Mouse (Mus musculus): ENCODE results near the gene Dao. TPM values are rescaled to one million over a fixed set of nuclear protein-coding genes. Genes with fewer than 3 reads are reported as not detected.

Dao gene
- polyA plus RNA-seq, 1 experiment, result not detected

DNA sequence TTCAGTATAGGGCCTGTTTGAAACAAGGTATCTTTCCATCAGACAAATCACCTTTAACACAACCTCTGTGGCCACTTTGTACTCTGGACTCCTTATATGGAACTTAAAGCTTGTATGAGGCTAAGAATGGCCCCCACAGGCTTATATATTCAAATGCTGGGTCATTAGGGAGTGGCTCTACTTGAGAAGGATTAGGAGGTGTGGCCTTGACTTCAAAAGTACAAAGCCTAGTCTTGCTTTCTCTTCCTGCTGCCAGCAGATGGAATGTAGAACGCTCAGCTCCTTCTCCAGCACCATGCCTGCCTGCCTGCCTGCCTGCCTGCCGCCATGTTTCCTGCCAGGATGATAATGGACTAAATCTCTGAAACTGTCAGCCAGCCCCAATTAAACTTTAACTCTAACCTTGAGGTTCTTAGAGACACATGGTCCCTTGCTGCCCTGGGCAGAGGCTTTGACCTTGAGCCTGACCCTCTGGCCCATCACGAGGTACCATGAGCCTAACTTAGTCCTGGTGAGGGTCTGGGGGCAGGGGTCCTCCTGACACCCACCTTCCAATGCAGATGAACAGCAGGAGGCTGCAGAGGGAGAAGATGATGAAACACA, 28.8 kb downstream of the Dao start:
- H3K27ac ChIP-seq (ENCODE audit: insufficient read depth, low read depth, low read length), result no peak overlapping the region

GRCm38 (mm10) chr5:114034393-114034792, 30.9 kb downstream of the Dao start:
- 88% methylated on average over 7 of the region's 7 CpGs for WGBS
- Histone ChIP-seq H3K27ac (ENCODE audit: insufficient read depth, low read depth, low read length) (no peak overlapping the region), H3K4me3 (ENCODE audit: insufficient read depth, low read depth, low read length) (no peak overlapping the region), H3K4me1 (ENCODE audit: control insufficient read depth, insufficient read depth, low read length) (peaks cover 14% of the 10 kb centered on the region)
- TF ChIP-seq CTCF (IDR thresholded peaks at IDR 0.05; ENCODE audit: insufficient read depth, low read depth, low read length) (no peak), POLR2A (IDR thresholded peaks at IDR 0.05; ENCODE audit: insufficient read depth, low read depth, low read length) (no peak)

More for the DNA sequence above, 28.8 kb downstream of the Dao start:
- 77% methylated on average over 3 of the region's 3 CpGs for WGBS
- no peak overlapping the region for H3K4me3 ChIP-seq (ENCODE audit: insufficient read depth, low read depth, low read length)
- H3K4me1 ChIP-seq (ENCODE audit: control insufficient read depth, insufficient read depth, low read length), result peaks cover 14% of the 10 kb centered on the region
- no peak for TF ChIP-seq POLR2A (IDR thresholded peaks at IDR 0.05; ENCODE audit: insufficient read depth, low read depth, low read length)
- TF ChIP-seq CTCF (IDR thresholded peaks at IDR 0.05; ENCODE audit: insufficient read depth, low read depth, low read length), result no peak

GRCm38 (mm10) chr5:114035111-114035510, 31.6 kb downstream of the Dao start:
- TF ChIP-seq POLR2A (IDR thresholded peaks at IDR 0.05; ENCODE audit: insufficient read depth, low read depth, low read length) (no peak), CTCF (IDR thresholded peaks at IDR 0.05; ENCODE audit: insufficient read depth, low read depth, low read length) (no peak)
- Histone ChIP-seq H3K4me3 (ENCODE audit: insufficient read depth, low read depth, low read length) (no peak overlapping the region), H3K27ac (ENCODE audit: insufficient read depth, low read depth, low read length) (no peak overlapping the region), H3K4me1 (ENCODE audit: control insufficient read depth, insufficient read depth, low read length) (peaks cover 14% of the 10 kb centered on the region)
- 56% methylated on average over 10 of the region's 10 CpGs for WGBS

DNA sequence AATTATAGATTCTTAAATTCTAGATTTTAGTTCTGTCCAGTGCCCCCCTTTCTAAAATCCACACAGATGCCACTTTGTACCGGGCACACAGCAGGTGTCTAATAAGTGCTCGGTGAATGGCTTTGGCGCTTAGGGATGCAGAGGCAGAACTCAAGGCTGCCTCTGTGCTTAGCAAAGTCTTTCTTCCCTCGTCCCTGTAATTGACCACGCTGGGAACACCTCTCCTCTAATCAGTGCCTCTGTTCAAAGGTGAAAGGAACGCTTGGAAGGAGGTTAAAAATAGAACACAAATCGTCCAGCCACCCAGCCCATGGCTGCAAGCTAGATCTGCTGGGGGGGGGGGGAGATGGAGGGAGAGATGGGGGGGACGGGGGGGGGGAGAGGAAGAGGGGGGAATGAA, 37.0 kb downstream of the Dao start:
- Histone ChIP-seq H3K4me1 (ENCODE audit: control insufficient read depth, insufficient read depth, low read length) (peaks cover 6% of the 10 kb centered on the region; the same call in 1 of the 2 replicates), H3K27ac (ENCODE audit: insufficient read depth, low read depth, low read length) (no peak overlapping the region), H3K4me3 (ENCODE audit: insufficient read depth, low read depth, low read length) (no peak overlapping the region)
- 21% methylated on average over 8 of the region's 8 CpGs for WGBS
- no peak for TF ChIP-seq CTCF (IDR thresholded peaks at IDR 0.05; ENCODE audit: insufficient read depth, low read depth, low read length)
- TF ChIP-seq POLR2A (IDR thresholded peaks at IDR 0.05; ENCODE audit: insufficient read depth, low read depth, low read length), result no peak

DNA sequence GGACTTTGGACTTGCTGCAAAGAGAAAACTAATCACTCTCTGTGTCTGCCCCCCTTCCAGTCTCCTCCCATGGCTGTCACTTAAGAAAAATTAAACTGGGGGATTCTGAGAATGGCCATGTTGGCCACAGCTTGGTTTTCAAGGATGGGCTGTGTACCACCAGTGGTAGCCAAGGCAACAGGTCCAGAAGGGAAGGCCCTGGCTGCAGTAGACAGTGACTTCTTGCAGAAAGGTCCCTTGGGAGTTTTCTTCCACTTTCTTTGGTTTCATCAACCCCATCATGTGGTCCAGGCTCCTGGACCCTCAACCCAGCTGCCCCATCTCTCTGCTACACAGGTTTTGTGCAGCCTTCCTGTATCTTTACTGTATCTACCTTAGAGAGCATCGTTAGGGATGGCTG, 37.4 kb downstream of the Dao start:
- Histone ChIP-seq H3K4me1 (ENCODE audit: control insufficient read depth, insufficient read depth, low read length) (peaks cover 3% of the 10 kb centered on the region; the same call in 1 of the 2 replicates), H3K4me3 (ENCODE audit: insufficient read depth, low read depth, low read length) (no peak overlapping the region), H3K27ac (ENCODE audit: insufficient read depth, low read depth, low read length) (no peak overlapping the region)
- 70% methylated on average over 1 of the region's 1 CpGs for WGBS
- TF ChIP-seq POLR2A (IDR thresholded peaks at IDR 0.05; ENCODE audit: insufficient read depth, low read depth, low read length), result no peak
- TF ChIP-seq CTCF (IDR thresholded peaks at IDR 0.05; ENCODE audit: insufficient read depth, low read depth, low read length), result no peak

- Histone ChIP-seq H3K4me3 (ENCODE audit: insufficient read depth, low read depth, low read length) (no peak overlapping the region), H3K4me1 (ENCODE audit: control insufficient read depth, insufficient read depth, low read length) (peaks cover 3% of the 10 kb centered on the region; the same call in 1 of the 2 replicates), H3K27ac (ENCODE audit: insufficient read depth, low read depth, low read length) (no peak overlapping the region)
- no peak for TF ChIP-seq POLR2A (IDR thresholded peaks at IDR 0.05; ENCODE audit: insufficient read depth, low read depth, low read length)
- no peak for TF ChIP-seq CTCF (IDR thresholded peaks at IDR 0.05; ENCODE audit: insufficient read depth, low read depth, low read length)
- WGBS, result 39% methylated on average over 15 of the region's 15 CpGs
Observed at GRCm38 (mm10) chr5:114041327-114041930, 37.9 kb downstream of the Dao start.

GRCm38 (mm10) chr5:114043800-114044199, 40.3 kb downstream of the Dao start:
- Histone ChIP-seq H3K27ac (ENCODE audit: insufficient read depth, low read depth, low read length) (no peak overlapping the region), H3K4me1 (ENCODE audit: control insufficient read depth, insufficient read depth, low read length) (no peaks in the 10 kb centered on the region), H3K4me3 (ENCODE audit: insufficient read depth, low read depth, low read length) (no peak overlapping the region)
- 77% methylated on average over 4 of the region's 4 CpGs for WGBS
- no peak for TF ChIP-seq POLR2A (IDR thresholded peaks at IDR 0.05; ENCODE audit: insufficient read depth, low read depth, low read length)
- no peak for TF ChIP-seq CTCF (IDR thresholded peaks at IDR 0.05; ENCODE audit: insufficient read depth, low read depth, low read length)

GRCm38 (mm10) chr5:114045134-114045533, 41.6 kb downstream of the Dao start:
- H3K4me3 ChIP-seq (ENCODE audit: insufficient read depth, low read depth, low read length), result no peak overlapping the region
- no peak for TF ChIP-seq POLR2A (IDR thresholded peaks at IDR 0.05; ENCODE audit: insufficient read depth, low read depth, low read length)
- TF ChIP-seq CTCF (IDR thresholded peaks at IDR 0.05; ENCODE audit: insufficient read depth, low read depth, low read length), result no peak
- no peaks in the 10 kb centered on the region for H3K4me1 ChIP-seq (ENCODE audit: control insufficient read depth, insufficient read depth, low read length)
- 76% methylated on average over 1 of the region's 1 CpGs for WGBS
- H3K27ac ChIP-seq (ENCODE audit: insufficient read depth, low read depth, low read length), result no peak overlapping the region

- no peak for TF ChIP-seq POLR2A (IDR thresholded peaks at IDR 0.05; ENCODE audit: insufficient read depth, low read depth, low read length)
- no peak for TF ChIP-seq CTCF (IDR thresholded peaks at IDR 0.05; ENCODE audit: insufficient read depth, low read depth, low read length)
- no peaks in the 10 kb centered on the region for H3K4me1 ChIP-seq (ENCODE audit: control insufficient read depth, insufficient read depth, low read length)
- H3K4me3 ChIP-seq (ENCODE audit: insufficient read depth, low read depth, low read length), result no peak overlapping the region
- whole genome bisulfite sequencing, result 80% methylated on average over 3 of the region's 3 CpGs
- H3K27ac ChIP-seq (ENCODE audit: insufficient read depth, low read depth, low read length), result no peak overlapping the region
Observed at GRCm38 (mm10) chr5:114046151-114046550, 42.6 kb downstream of the Dao start.
